Mouse (Mus musculus): ENCODE data around the gene Nedd9.

- TF ChIP-seq MAFK (IDR thresholded peaks at IDR 0.05; ENCODE audit: insufficient read depth, low read depth, low read length) (no peak), CHD2 (IDR thresholded peaks at IDR 0.05; ENCODE audit: low read depth, low read length) (no peak)
Measured at GRCm38 (mm10) chr13:41513456-41513855, 26.3 kb upstream of the Nedd9 start.

Data from ES-E14 (cell line).